Mouse (Mus musculus): Measurements from ENCODE around the gene Armc8. TPM values are rescaled to one million over a fixed set of nuclear protein-coding genes. Genes with fewer than 3 reads are reported as not detected.
A peak's percentile ranks its signal among the peaks of the same experiment; 100 is the strongest.

Armc8 gene
- polyA plus RNA-seq, 1 experiment from 2014 or later: 19.5 TPM

DNA sequence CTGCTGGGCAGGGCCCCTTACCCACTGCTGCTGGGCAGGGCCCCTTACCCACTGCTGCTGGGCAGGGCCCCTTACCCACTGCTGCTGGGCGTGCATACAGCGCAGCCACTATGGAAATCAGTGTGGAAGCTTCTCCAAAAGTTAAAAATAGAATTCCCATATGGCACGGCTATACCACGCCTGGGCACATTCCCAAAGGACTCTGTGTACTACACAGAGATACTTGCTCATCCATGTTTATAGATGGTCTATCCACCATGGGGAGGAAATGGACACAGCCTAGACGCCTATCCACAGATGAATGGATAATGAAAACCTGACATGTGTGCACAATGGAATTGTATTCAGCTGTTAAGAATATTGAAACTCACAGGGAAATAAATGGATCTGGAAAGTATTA, 127.8 kb downstream of the Armc8 start:
- Histone ChIP-seq H3K27ac (no peak overlapping the region), H3K4me2 (no peak overlapping the region), H3K36me3 (no peaks in the 10 kb centered on the region), H3K27me3 (peaks cover 18% of the 10 kb centered on the region), H3K4me1 (peaks cover 15% of the 10 kb centered on the region), H3K4me3 (no peak overlapping the region), H3K9ac (no peak overlapping the region), H3K9me3 (no peaks in the 10 kb centered on the region)
- no peak for ATAC-seq (ENCODE audit: insufficient number of reproducible peaks, low FRiP score, low TSS enrichment, low read depth)
- 52% methylated on average over 5 of the region's 5 CpGs for WGBS

DNA sequence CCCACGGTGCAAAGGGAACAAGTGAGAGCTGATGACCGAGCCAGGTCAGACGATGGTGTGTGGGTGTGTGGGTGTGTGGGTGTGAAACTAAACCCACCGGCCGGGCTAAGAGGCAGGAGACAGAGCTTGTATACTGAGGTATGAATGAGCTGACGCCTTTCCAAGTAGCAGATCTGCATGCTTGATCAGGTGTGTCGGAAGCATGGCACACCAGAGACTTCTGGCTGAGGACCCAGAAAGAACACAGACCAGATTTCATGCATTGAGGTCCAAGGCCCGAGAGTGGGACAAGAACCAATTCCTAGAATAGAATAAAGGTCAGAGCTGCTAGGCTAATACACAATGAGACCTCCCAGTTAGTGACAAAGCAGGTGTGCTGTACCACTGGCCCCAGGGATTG, 129.6 kb downstream of the Armc8 start:
- H3K4me3 ChIP-seq: no peak overlapping the region
- H3K27me3 ChIP-seq: peaks cover 18% of the 10 kb centered on the region
- WGBS: 71% methylated on average over 8 of the region's 8 CpGs
- no peak overlapping the region for H3K9ac ChIP-seq
- no peaks in the 10 kb centered on the region for H3K9me3 ChIP-seq
- H3K4me1 ChIP-seq: peaks cover 29% of the 10 kb centered on the region
- no peak overlapping the region for H3K4me2 ChIP-seq
- H3K36me3 ChIP-seq: no peaks in the 10 kb centered on the region
- no peak overlapping the region for H3K27ac ChIP-seq
- ATAC-seq (ENCODE audit: insufficient number of reproducible peaks, low FRiP score, low TSS enrichment, low read depth): no peak

DNA sequence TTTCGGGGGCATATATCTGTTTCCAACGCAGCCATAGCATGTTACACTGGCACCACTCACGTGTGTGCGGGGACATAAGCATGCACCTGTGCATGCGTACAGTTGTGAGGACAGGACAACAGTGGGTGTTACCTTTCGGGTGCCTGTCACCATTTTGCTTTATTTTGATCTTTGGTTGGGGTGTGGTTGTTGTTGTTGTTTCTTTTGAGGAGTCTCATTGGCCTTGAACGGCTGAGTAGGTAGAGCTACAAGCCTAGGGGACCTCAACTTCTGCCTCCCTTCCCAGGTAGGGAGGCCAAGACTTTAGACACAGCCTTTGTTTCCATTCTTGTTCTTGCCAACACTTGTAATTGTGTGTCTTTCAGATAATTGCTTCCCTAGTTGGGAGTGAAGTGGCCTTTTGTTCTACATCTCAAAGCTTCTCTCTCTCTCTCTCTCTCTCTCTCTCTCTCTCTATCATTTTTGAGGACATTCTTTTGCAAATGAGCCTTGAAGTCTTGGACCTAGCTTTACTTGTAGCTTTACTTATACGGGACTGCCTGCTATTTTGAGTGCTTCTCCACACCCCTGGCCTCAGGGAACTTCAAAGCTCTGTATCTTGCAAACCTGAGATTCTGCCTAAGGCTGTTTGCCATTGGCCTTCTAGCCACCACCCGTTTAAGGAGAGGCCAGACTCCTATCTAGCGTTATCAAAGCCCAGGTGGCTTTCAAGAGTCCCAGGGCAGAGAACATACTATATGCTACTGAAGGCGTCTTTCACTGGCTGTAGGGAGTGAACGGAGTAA, 130.7 kb downstream of the Armc8 start:
- Histone ChIP-seq H3K9ac (no peak overlapping the region), H3K27ac (no peak overlapping the region), H3K4me2 (no peak overlapping the region), H3K27me3 (peaks cover 18% of the 10 kb centered on the region), H3K36me3 (no peaks in the 10 kb centered on the region), H3K9me3 (no peaks in the 10 kb centered on the region), H3K4me1 (peaks cover 33% of the 10 kb centered on the region), H3K4me3 (no peak overlapping the region)
- ATAC-seq (ENCODE audit: insufficient number of reproducible peaks, low FRiP score, low TSS enrichment, low read depth): no peak
- WGBS: 80% methylated on average over 12 of the region's 12 CpGs

DNA sequence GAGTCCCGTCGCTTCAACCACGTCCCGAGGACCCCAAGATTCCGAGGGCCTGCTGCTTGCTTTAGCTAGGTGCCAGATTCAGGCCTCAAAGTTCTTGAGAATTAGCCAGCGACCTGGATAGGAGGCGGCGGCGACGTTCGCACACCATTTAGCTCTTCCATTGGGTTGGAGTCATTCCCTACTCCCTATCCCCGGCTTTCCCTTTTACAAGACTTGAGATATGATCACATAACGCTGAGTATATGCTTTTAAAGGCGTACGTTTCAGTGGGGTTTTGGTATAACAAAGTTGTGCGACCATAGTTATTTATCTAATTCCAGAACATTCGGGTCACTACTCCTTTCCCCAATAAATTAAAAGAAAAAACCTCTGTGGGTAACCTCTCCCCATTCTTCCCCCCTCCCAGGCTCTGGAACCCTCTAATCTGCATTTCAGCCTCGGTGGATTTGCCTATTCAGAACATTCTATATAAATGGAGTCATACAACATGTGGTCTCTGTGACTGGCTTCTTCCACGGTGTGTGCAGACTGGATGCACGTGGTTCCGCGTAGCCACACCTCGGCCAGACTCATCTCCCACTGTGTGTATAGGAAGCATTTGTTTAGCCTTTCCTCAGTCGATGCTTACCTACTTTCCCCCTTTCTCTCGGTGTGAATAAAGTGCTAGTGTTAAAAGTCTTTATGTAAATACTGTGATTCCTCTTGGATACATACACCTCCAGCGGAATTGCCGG, 131.5 kb downstream of the Armc8 start, which contains the start of gene Mras:
Gene Mras, minus strand, starts transcription at position 351 of the 734 bp plus-strand sequence.
- peak within 1 kb of the TSS; percentile 81 for H3K4me2 ChIP-seq
- H3K36me3 ChIP-seq: no peaks in the 10 kb centered on the region
- no peaks in the 10 kb centered on the region for H3K9me3 ChIP-seq
- peaks cover 39% of the 10 kb centered on the region for H3K4me1 ChIP-seq
- ATAC-seq (ENCODE audit: insufficient number of reproducible peaks, low FRiP score, low TSS enrichment, low read depth): no peak
- 16% methylated on average over 27 of the region's 27 CpGs for WGBS
- peak within 1 kb of the TSS; percentile 74 for H3K9ac ChIP-seq
- H3K27ac ChIP-seq: peak within 1 kb of the TSS; percentile 90
- H3K27me3 ChIP-seq: peaks cover 18% of the 10 kb centered on the region
- peak within 1 kb of the TSS; percentile 79 for H3K4me3 ChIP-seq

DNA sequence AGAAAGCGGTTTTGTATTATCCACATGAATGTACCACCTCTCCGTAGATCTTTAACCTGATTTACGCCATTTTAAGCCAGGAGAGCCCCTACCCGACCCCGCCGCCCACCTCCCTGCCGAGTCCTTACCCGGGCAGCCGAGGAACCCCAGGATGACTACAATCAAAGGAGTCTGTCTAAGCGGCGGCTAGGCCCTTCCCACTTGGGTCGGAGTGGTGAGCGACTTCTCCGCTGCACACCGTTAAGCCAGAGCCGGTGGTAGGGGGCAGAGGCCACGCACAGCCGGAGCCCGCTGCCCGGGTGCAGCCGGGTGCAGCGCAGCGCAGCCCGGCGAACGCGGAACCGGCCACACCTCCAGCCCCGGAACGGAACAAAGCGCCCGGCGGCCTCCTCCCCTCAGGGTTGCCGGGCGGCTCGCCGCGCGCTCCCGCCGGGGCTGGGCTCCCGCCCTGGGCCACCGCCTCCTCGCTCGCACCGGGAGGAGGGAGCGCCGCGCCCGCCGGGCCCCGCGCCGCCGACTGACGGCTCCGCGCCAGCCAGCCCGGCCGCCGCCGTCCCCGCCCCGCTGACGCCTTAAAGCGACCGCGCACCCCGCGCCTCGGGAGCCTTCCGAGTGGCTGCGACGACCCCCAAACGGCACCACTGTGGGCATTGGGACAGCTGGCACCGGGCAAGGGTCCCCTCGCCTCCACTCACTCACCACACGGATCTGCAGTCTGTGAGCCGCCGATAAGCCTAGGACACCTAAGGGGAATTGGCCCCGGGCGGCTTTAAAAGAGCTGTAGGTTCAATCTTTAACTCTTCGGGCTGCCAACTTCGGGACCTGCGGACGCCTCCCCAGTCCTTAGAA, 132.3 kb downstream of the Armc8 start:
- Histone ChIP-seq H3K27me3 (peaks cover 18% of the 10 kb centered on the region), H3K4me3 (peak overlapping the region; percentile 79), H3K9me3 (no peaks in the 10 kb centered on the region), H3K27ac (peak overlapping the region; percentile 90), H3K9ac (peak overlapping the region; percentile 74), H3K4me1 (peaks cover 43% of the 10 kb centered on the region), H3K36me3 (no peaks in the 10 kb centered on the region), H3K4me2 (peak overlapping the region; percentile 81)
- ATAC-seq (ENCODE audit: insufficient number of reproducible peaks, low FRiP score, low TSS enrichment, low read depth): peak; percentile 62
- under 1% methylated on average over 68 of the region's 86 CpGs for WGBS

DNA sequence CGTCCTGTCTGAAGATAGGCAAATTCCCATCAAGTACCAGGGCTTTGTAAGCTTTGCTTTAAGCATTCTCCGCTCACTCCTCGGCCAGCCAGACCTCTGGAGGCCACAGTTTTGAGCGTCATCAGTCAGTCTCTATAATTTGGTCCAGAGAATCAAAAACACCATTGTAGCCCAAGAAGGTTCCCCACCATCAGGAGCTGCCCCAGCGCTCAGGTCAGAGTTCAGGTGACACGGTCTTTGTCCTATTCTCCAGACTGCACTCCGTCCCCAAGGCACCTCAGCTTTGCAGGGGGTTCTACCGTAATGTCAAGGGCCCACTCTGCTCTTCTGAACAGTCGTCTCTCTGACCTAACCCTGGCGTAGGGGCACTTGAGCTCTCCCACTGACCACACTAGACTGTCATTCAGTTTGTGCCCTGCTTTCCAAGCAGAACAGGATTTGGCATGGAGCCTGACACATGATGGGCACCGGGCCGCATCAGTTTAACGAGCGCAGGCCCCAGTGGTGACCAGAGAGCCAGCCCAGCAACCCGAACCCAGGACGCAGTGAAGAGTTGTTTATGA, 133.0 kb downstream of the Armc8 start:
- 12% methylated on average over 16 of the region's 16 CpGs for WGBS
- Histone ChIP-seq H3K9ac (peak overlapping the region; percentile 74), H3K27ac (peak overlapping the region; percentile 90), H3K4me3 (peak overlapping the region; percentile 79), H3K4me1 (peaks cover 43% of the 10 kb centered on the region), H3K4me2 (peak overlapping the region; percentile 81), H3K27me3 (peaks cover 18% of the 10 kb centered on the region), H3K9me3 (no peaks in the 10 kb centered on the region), H3K36me3 (no peaks in the 10 kb centered on the region)
- no peak for ATAC-seq (ENCODE audit: insufficient number of reproducible peaks, low FRiP score, low TSS enrichment, low read depth)

DNA sequence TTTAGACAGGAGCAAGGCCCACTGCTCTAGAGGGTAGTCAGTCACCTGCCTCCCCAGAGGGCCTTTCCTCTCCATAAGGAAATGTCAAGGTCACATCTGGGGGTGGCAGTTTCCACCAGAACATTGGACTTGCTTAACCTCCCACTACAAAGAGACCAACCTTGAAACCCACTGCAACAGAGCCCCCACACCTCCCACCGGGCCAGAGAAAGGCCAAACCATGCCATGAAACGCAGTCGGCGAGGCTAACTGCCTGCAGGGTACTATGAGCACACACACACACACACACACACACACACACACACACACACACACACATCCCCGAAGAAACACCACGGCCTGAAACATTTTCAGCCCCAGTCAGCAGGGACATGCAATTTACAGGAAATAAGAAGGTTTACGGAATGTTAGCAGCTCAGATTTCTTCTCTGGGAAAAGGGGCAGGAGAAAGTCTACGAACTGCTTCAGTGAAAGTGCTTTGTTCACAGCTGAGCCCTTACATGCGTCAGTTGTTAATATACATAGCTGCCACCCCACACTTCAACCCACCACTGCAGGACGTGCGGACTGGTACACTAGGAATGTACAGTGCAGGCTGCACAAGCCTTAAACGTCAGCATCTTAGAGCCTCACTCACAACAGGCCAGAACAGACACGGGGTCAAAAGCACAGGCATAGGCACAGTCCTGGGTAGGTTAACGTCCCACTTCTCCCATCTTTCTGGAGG, 133.6 kb downstream of the Armc8 start:
- H3K36me3 ChIP-seq: no peaks in the 10 kb centered on the region
- peak; percentile 43; the same call in 1 of the 2 replicates for ATAC-seq (ENCODE audit: insufficient number of reproducible peaks, low FRiP score, low TSS enrichment, low read depth)
- 12% methylated on average over 14 of the region's 14 CpGs for WGBS

DNA sequence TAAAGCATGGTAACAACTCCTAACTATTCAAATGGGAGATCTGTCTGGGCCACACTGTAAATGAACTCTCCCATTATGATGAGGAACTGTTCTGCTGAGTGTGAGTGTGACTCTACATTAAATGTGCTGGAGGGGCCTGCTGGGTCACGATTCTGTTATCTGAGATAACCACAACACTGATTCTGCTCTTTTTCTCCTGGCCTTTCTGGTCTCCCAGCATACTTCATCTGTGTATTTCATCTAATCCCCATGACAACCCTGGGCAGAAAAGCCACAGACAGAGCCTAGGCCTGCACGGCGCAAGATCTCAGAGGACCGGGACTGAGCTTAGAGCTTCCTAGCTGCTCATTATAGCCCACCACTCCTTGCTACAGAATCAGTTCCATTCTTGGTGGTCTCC, 136.2 kb downstream of the Armc8 start:
- Histone ChIP-seq H3K27me3 (peaks cover 2% of the 10 kb centered on the region), H3K27ac (no peak overlapping the region), H3K4me3 (no peak overlapping the region), H3K9ac (no peak overlapping the region), H3K36me3 (no peaks in the 10 kb centered on the region), H3K9me3 (no peaks in the 10 kb centered on the region), H3K4me2 (no peak overlapping the region), H3K4me1 (peaks cover 56% of the 10 kb centered on the region)
- 89% methylated on average over 4 of the region's 4 CpGs for WGBS
- no peak for ATAC-seq (ENCODE audit: insufficient number of reproducible peaks, low FRiP score, low TSS enrichment, low read depth)

More for the DNA sequence above, 133.6 kb downstream of the Armc8 start:
- H3K4me3 ChIP-seq: peak overlapping the region; percentile 79
- H3K9me3 ChIP-seq: no peaks in the 10 kb centered on the region
- H3K9ac ChIP-seq: peak overlapping the region; percentile 74
- peaks cover 43% of the 10 kb centered on the region for H3K4me1 ChIP-seq
- peaks cover 18% of the 10 kb centered on the region for H3K27me3 ChIP-seq
- peak overlapping the region; percentile 81 for H3K4me2 ChIP-seq
- H3K27ac ChIP-seq: peak overlapping the region; percentile 90

DNA sequence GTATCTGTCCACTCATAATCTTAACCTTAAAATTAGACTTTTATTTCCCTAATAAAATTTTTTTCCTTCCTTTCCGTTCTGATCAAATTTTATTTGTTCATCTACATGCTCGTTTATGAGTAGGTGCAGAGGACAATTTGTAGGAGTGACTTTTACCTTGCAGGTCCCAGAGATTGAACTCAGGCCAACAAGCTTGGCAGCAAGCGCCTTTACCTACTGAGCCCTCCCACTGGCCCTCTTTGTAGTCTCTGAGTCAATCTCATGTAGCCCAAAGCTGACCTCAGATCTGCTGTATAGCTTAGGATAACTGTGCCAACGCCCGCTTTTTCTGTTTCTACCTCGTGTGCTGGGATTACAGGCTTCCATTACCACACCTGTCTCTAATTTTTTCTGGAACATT, 136.7 kb downstream of the Armc8 start:
- H3K27ac ChIP-seq: no peak overlapping the region
- H3K27me3 ChIP-seq: no peaks in the 10 kb centered on the region
- H3K4me1 ChIP-seq: peaks cover 51% of the 10 kb centered on the region
- ATAC-seq (ENCODE audit: insufficient number of reproducible peaks, low FRiP score, low TSS enrichment, low read depth): no peak
- no peaks in the 10 kb centered on the region for H3K9me3 ChIP-seq
- H3K4me2 ChIP-seq: no peak overlapping the region
- 59% methylated on average over 6 of the region's 6 CpGs for WGBS
- no peak overlapping the region for H3K9ac ChIP-seq
- H3K4me3 ChIP-seq: no peak overlapping the region
- no peaks in the 10 kb centered on the region for H3K36me3 ChIP-seq

DNA sequence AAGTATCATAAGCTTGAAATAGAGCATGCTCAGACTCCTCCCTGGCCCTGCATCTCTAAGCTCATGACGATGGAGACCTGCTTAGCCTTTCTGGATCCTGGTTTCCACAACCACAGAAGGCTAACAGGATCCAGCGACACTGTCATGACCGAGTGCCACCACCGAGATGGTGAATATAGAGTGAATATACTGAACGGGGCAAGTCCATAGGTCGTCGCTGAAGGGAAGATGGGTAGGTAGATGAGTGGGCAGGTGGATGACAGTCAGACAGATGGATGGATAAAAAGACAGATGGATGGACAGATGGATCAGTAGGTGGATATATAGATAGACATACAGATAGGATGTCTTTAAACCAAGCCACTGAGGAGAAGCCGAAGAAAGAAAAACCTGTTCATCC, 137.4 kb downstream of the Armc8 start:
- Histone ChIP-seq H3K36me3 (no peaks in the 10 kb centered on the region), H3K27ac (no peak overlapping the region), H3K27me3 (no peaks in the 10 kb centered on the region), H3K4me2 (no peak overlapping the region), H3K9ac (no peak overlapping the region), H3K9me3 (no peaks in the 10 kb centered on the region), H3K4me1 (peaks cover 50% of the 10 kb centered on the region), H3K4me3 (no peak overlapping the region)
- ATAC-seq (ENCODE audit: insufficient number of reproducible peaks, low FRiP score, low TSS enrichment, low read depth): no peak
- WGBS: 86% methylated on average over 8 of the region's 8 CpGs

DNA sequence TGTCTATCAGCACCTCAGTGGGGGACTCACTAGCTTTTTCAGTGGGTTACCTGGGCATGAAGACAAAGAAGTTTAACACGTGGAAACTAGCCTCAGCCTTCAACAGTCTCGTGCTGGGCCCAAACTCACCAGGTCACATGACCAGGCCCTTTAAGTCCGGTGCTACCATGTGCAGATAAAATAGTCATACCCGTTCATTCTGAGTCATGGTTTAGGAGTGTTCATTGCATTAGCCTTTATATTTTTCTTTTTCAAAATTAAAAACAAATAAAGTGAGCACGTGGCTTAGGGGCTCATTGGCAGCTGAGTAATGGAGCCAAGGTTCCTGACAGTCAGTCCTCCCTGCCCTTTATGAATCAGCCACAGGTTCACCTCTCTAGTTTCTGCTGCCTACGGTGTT, 137.9 kb downstream of the Armc8 start:
- H3K36me3 ChIP-seq: no peaks in the 10 kb centered on the region
- ATAC-seq (ENCODE audit: insufficient number of reproducible peaks, low FRiP score, low TSS enrichment, low read depth): no peak
- H3K4me1 ChIP-seq: peaks cover 48% of the 10 kb centered on the region
- no peak overlapping the region for H3K4me2 ChIP-seq
- no peak overlapping the region for H3K27ac ChIP-seq
- no peak overlapping the region for H3K4me3 ChIP-seq
- 70% methylated on average over 6 of the region's 6 CpGs for WGBS
- no peaks in the 10 kb centered on the region for H3K9me3 ChIP-seq
- H3K9ac ChIP-seq: no peak overlapping the region
- no peaks in the 10 kb centered on the region for H3K27me3 ChIP-seq
